Mouse (Mus musculus): ENCODE results near the gene Cfb.
"Not testable (repeated sequence)": the region's sequence is repeated elsewhere in the genome, so short reads cannot be mapped to it uniquely, and the experiment has no call there.

The Cfb gene

GRCm38 (mm10) chr17:34836155-34836855, 26.0 kb downstream of the Cfb start:
- no peak for DNase-seq

GRCm38 (mm10) chr17:34830776-34831175, 31.5 kb downstream of the Cfb start:
- DNase-seq, result not testable (repeated sequence)

- no peak for DNase-seq
These were observed 47.4 kb downstream of the Cfb start for GRCm38 (mm10) chr17:34814818-34815370.

GRCm38 (mm10) chr17:34813747-34814146, 48.6 kb downstream of the Cfb start:
- DNase-seq, result peak; percentile 56 to 72

- no peak for DNase-seq
These were observed 51.0 kb downstream of the Cfb start for GRCm38 (mm10) chr17:34811275-34811674.

- DNase-seq, result not testable (repeated sequence)
These were observed 51.5 kb downstream of the Cfb start for GRCm38 (mm10) chr17:34810811-34811210.

- not testable (repeated sequence) for DNase-seq
These were observed 51.9 kb downstream of the Cfb start for GRCm38 (mm10) chr17:34810411-34810810.

- DNase-seq, result peak; percentile 18 to 53
These were observed 53.6 kb downstream of the Cfb start for GRCm38 (mm10) chr17:34808599-34809205.

- no peak for DNase-seq
These were observed 55.1 kb downstream of the Cfb start for GRCm38 (mm10) chr17:34807176-34807575.

All from cerebellum, postnatal 25 days (tissue).